Mouse (Mus musculus) R1 (cell line): Measurements from ENCODE around the gene Smim22.

Experiments used
- DNase-seq: peaks from one replicate; pipeline ENCODE4 v3.0.0-alpha.2; 2018; ENCODE audit warnings: low read depth, low spot score

Smim22 gene

DNA sequence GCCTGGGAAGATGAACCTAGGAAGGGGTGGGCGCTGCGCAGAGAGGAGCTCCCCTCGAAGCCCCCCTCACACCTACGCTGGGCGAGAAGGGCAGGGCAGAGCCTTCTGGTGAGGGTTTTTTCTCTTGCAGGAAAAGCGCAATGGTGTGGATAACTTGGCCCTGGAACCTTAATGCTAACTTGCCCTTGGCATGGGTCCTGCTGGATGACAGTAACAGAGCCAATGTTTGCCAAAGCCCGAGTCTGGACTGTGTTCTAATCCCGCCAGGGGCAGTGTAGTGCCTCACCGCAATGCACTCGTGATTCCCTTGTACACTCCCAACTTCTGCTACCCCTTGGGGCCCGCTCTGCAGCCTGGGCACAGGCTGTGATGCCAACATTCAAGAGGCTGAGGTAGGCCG, 988 bp downstream of the Smim22 start:
- no peak for DNase-seq

DNA sequence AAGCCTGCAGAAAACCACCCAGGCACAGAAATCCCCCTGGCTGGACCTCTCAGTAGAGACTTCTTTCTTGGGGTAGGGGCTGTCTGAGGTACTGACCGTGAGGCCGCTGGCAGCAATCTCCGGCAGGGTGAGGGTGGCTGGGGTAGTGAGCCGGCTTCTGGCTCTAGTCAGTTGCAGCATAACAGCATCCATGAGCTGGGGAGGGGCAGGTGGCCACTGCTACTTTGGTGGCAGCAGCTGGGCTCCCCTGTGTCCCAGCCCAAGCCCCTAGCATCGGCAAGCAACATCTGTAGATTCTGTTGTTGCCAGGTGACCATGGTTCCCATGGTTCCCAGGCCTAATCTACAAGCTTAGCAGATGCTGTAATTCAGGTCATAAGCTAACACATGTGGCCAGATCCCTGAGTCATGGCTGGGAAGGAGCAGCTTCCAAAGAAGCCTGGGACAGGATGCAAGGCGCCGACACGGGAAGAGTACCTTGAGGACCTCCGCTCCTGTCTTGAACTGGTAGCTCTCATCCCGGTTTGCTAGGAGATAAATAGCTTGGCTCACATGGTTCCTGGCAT, 3.4 kb downstream of the Smim22 start:
- no peak for DNase-seq

DNA sequence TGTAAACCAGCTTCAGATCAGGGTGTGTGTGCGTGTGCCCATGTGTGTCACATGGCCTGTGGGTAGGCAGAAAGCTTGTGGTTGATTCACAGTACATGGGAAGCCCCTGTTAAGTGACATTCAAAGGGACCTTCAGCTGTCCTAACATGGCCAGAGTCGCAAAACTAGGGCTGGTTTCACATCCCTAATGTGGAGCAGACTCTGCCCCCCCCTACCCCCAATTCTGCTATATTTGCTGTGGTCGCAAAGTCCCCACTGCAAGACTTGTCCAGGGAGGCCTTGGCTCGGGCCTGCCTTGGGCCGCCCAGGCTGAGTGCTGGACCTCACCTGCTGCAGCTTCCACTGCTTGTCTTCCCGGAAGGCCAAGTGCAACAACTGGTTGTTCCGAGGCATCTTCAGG, 4.2 kb downstream of the Smim22 start:
- no peak for DNase-seq

DNA sequence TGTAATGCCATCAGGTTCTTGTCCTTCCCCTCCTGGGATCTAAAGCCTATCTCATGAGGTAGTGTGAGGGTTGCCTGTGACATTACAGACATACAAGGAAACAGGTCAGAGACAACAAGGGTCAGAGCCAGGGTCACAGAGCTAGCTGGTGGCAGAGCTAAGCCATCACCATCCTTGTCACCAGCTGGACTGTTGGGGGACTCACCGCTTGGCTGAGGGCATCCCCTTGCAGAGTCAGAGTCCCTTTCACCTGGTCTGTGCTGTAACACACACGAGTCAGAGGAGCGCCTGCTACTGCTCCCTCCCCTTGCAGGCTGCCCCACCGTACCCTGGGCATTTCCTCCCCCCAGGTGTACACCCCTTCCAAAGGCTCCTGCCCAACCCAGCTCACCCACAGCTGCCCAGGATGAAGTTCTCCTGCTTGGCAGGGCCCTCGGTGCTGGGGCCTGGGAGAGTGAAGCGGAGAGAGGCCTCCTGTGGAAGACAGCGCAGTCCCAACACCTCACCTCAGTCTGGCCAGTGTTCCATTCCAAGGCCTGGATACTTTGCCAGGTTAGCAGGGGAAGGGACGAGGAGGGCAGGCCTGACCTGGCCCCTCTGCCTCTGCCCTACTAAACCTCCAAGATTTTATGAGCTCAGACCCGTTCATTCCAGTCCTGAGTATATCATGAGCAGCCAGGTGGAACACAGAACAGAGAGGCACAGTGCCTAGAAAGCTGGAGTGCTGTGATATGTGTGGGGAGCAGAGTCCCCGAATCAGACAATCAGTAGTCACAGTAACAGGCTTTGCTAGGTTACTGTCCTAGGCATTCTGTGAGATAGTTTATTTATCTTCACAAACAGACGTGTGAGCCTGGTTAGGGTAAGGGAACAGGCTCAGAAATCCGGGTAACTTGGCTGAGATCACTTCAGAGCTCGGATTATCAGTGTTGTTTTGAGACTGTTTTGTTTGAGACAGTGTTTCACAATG, 5.2 kb downstream of the Smim22 start:
- DNase-seq = no peak

DNA sequence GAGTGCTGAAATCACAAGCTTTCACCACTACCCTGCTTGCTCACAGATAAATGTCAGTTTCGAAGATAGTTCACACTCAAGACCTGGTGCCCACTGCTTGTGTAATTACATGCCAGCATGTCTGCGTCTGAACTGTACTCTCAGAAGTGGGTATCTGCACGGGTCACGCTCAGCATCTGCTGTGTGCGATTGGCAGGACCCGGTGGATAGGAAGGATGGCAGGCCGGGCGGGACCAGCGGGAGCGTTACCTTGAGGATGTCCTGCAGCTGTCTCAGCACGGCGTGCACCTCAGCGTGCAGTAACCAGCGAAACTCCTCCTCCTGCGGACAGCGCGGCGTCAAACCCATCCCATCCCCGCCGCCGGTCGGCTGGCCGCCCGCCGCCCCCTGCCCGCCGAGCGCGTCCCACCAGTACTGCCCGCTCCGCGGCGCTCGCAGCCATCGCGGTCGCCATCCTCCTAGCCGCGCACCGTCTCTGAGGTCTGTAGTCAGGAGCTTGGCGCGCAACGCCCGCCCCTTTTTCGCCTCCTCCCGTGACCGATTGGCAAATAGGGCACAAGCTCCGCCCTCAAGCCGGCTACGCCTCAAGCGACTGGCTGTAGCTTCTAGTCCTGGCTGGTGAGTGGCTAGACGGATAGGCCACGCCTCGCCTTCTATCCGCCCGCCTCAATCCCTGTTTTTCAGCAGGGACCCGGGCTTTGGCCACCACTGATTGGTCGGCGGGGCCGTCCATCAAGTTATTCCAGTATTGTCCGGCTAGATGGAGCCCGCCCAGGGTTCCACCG, 6.2 kb downstream of the Smim22 start, which contains the start of gene Rogdi:
Rogdi (minus strand) TSS at position 500 of the 785 bp plus-strand sequence.
- peak; percentile 99 for DNase-seq

GRCm38 (mm10) chr16:5014578-5014977, 7.5 kb downstream of the Smim22 start:
- DNase-seq = peak; percentile 27

DNA sequence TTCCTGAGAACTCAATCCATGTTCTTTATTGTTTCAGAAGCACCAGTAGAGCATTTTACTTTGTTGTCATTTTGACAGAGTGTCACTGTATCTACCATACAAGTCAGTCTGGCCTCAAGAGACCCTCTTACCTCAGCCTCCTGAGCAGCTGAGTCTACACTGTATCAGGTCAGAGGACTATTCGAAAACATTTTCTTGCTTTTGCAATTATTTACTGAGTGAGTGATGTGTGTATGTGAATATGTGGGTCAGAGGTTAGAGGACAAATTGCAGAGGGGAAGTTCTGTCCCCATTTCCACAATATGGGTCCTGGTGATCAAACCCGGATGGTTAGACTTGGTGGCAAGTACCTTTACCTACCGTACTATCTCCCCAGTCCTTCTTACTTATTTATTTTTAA, 16.9 kb downstream of the Smim22 start:
- DNase-seq = no peak

DNA sequence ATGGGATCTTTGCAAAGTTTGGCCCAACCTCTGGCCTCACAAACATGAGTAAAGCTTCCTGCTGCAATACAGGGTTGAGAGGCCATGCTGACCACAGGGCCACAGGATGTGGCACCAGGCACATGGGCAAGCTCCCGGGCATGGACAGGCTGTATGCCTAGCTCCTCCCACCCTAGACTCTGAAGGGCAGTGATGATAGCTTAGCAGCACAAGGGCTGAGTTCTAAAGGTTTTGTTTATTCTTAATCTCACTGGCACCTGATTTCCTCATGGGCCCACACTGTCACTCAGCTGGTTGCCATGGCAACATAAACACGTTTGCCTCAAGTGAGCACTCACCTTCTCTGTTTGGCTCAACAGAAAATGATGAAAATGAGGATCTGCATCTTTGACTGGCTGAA, 22.8 kb downstream of the Smim22 start:
- DNase-seq = peak; percentile 20

DNA sequence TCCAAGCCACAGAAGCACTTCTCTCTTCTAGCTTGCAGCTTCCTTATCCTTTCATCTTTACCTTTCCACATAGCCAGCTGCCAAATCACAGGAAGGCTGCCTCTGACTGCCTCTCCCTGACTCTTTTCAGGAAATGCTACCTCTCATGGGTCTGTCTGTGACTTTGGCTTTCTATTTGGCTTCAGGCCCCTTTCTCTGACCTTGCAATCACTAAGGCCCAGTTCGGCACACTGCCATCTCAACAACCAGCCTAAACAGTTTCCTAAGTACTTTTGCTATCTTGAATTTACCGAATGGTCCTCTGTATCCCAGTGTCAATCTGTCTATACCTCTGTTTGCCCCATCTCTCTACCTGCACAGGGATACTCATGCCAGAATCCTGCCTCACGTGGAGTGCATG, 28.5 kb downstream of the Smim22 start:
- no peak for DNase-seq

- DNase-seq = no peak
These were observed 29.7 kb downstream of the Smim22 start for GRCm38 (mm10) chr16:5036649-5037234.

DNA sequence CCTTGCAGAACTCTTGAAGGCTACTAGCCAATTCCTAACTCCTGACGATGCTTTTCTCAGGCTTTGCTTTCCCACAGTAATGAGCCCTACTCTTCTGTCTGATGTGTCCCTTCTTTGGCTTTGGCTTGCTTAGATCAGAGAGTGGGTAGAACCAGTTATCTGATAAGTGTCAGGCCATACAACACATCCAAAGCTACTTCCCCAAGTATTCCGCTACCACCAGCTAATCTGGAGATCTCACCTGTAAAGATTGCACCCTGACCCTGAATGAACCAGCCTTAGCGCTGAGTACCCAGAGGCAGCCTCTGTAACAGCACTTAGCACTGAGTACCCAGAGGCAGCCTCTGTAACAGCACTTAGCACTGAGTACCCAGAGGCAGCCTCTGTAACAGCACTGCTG, 38.2 kb downstream of the Smim22 start:
- DNase-seq = no peak

DNA sequence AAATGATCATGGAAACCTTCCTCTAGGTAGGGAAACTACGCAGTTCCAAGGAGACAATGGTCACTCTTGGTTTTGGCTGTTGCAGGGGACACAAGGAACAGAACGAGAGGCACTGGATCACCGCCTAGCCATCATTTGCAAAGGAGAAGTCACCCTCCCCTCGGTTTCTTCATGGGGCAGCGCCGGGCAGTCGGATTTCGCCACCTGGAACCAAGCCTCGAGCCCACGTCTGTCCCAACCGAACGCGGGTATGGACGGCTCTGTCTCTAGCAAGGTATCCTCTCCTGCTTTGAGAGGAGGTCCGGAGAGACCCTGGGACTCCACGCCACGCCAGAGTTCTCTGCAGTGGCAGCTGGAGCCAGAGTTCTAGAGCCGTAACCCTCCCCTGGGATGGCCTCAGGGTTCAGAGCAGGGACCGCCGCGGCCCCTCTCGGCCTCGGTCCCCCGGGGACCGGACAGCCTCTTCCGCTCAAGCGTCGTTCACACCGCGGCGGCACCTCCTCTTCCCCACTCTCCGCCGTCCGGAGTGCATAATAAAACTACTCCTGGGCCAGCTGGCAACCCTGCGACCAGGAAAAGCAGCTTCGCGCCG, 42.2 kb downstream of the Smim22 start:
- peak; percentile 4 for DNase-seq

GRCm38 (mm10) chr16:5049774-5050234, 42.7 kb downstream of the Smim22 start, which contains the start of the genes Glyr1 and Ubn1:
TSS of gene Glyr1 (minus strand) at chr16:5049863.
TSS of gene Ubn1 (plus strand) at chr16:5050057.
- DNase-seq = peak; percentile 98

- DNase-seq = peak; percentile 64
These were observed 43.4 kb downstream of the Smim22 start for GRCm38 (mm10) chr16:5050251-5051110.
